Mouse (Mus musculus) MN1 (cell line): ENCODE measurements around the gene Megf11.

Source experiments
- DNase-seq: peaks from one replicate; pipeline ENCODE4 v3.0.0-alpha.2; 2016; ENCODE audit warnings: low spot score

Megf11 gene

DNA sequence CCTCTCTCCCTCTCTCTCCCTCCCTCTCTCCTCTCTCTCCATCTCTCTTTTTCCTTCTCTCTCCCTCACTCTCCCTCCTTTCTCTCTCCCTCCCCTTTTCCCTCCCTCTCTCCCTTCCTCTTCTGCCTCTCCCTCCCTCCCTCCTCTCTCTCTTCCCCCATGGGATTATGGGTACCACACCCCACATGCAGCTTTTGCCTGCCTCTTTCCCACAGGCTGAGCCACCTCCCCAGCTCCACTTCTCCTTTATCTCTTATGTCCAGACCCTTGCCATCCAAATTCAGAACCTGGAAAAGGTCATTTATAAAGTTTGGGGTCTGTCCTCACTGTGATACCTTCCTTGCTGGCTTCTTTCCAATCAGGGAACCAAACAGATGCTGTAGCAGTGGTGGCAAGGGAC, 180.5 kb downstream of the Megf11 start:
- no peak for DNase-seq

DNA sequence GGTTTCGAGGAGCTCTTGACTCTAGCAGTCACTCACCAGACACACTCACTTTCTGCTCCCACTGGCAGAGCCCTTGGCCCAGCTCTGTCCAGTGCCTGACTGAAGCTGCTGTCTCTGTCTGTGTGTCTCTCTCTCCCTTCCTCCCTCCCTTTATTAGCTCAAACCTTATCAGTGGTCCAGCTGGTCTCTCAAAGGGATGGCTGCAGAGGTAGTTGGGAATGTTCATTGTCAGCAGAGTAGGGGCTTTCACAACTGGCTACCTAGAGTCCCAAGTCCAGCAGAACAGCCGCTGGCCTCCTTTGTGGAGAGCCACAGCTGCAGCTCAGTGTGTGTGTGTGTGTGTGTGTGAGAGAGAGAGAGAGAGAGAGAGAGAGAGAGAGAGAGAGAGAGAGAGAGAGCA, 180.9 kb downstream of the Megf11 start:
- DNase-seq, result no peak

DNA sequence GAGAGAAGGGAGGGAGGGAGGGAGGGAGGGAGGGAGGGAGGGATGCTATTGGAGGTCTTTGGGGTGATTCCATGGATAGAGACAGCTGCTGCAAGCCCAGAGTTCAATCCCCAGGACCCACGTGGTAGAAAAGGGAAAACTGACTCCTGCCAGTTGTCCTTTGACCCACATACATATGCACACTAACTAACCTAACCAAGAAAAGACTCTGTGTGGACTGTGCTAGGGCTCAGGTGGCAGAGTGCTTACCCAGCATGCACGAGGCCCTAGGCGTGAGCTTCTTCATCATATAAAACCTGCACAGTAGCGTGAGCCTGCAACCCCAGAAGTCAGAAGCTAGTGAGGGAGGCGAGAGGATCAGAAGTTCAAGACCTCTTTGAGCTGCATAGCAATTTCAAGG, 182.1 kb downstream of the Megf11 start:
- no peak for DNase-seq

DNA sequence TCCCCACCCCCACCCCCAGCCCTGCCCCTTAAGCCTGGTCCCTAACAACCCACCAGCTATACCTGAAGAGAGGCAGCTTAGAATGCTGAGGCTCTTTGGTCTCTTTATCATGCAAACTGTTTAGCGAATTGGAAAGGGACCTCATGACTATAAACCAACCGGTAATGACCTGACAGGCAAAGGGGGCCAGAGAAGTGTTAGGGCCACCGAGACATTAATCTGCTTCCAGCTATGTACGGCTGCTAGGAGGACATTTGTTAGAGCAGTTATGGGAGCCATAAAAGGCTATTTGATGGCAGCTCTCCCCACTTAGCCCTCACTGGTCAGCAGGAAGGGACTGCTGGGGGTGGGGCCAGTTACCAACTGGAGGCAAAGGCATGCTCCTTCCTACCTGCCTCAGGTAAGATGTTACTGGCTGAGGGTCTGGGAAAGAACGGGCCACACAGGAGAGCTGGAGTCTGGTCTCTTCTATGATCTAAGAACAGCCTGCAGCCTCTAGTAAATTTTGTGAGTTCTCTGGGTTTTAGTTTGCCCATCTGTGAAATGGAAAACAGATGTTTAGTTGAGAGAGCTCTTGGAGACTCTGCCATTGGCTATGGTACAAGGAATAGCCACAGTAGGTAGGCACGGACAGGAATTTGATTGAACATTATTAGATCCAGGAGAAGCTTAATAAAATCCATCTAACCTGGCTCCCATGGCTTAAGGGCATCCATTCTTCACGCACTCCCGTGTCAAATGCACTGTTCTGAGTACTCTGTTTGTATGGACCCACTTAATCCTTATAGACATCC, 183.2 kb downstream of the Megf11 start:
- no peak for DNase-seq

DNA sequence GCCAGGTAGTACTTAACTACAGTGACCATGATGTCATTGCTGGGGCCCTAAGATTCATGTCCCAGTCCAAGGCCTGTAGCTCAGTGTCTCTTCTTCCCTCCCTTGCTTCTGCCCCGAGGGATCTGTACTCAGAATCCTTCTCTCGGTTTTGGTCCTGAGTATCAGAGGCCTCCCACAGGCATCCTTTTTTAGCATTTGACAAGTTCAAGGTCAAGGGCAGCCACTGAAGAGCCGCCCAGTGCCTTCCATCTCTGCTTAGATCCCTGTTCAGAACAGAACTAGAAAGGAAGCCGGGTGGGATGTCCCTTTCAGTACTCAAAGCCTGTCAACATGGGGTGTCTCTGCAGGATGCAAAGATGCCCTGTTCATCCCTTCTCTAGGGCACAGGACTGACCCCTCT, 185.0 kb downstream of the Megf11 start:
- no peak for DNase-seq

DNA sequence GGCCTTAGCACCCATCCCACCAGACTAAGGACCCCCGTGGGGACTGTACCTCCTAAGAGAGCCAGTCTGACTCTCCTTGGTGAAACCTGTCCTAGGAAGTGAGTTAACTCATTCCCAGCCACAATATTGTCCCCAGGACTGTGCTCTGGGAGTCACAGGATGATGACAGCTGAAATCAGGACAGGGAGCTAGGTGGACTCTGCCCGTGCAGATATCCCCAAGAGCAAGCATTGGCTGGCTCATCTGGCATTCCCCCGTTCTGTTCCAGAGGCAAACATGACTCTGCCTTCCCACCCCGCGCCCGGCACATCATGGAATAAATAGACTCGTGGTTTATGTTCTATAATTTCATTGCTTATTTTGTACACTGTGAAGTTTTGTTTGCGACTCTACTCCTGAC, 185.7 kb downstream of the Megf11 start:
- DNase-seq, result no peak

DNA sequence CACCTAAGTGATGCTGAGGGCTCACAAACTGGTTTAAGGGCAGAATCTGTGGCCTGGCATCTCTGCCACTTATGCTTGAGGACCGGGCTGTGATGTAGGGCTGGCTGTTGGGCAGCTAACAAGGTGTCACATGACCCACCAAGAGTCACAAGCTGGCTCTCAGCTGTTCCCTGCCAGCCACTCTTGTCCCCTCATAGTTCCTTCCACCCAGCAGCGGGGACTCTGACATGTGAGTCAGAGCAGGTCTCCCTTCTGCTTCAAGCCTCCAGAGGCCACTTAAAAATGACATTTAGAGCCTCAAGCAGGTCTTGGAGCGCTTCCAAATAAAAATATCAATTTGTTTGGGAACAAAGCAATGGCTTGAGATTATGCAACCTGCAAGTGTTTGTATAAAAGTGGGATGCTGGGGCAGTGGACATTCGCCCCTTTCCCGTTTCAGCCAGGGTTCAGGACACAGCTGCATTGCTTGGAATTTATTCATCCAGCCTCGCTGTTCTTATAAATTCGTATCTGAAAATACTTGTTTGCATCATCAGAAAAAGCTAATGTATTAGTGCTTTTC, 187.3 kb downstream of the Megf11 start:
- peak; percentile 67 for DNase-seq

DNA sequence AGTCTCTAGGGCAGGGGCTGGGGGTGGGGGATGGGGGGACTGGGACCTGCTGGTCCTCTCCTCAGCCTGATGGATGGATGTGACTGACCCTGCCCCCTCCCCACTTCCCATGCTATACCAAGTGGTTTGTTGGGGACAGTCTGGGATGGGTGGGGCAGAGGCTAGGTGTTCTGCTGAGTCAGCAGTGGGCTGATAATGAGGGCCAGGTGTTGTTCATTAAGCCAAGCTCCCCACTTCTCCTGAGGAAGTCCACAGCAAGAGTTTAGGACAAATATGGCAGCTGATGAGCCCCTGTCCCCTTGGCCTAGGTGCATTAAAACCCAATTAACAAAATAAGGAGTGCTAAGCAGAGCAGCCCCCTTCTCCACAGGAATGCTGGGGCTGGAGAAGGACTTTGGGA, 190.2 kb downstream of the Megf11 start:
- no peak for DNase-seq

DNA sequence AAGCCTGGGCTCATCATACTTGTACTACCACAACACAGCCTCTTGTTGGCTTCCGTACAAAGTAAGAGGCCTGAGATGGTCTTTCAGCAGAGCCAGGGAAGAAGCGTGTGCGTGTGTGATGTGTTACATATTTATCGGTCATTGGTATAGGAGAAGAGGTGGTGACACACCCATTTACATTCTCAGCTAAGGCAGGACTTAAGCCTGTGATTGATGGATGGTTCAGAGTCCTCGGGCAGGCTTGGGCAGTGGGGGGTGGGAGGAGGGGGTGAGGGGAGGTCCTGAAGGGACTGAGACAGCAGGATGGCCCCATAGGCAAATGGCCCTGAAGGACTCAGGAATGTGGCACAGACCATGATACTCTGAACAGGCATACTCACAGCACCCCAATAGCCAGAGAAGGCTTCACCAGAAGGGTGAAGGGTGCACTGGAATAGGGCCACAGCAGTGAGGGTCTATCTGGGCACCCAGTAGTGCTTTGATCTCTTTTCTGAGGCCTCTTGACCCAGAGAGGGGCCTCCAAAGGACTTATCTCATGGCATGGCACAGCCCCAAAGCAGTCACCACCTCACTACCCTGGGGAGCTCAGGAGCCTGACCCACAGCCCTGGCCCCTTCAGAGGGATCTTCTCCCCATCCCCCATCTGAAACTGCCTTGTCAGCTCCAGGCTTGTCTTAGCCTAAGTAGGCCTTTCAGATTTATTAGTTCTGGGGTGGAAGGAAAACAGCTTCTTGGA, 190.9 kb downstream of the Megf11 start:
- DNase-seq, result no peak

DNA sequence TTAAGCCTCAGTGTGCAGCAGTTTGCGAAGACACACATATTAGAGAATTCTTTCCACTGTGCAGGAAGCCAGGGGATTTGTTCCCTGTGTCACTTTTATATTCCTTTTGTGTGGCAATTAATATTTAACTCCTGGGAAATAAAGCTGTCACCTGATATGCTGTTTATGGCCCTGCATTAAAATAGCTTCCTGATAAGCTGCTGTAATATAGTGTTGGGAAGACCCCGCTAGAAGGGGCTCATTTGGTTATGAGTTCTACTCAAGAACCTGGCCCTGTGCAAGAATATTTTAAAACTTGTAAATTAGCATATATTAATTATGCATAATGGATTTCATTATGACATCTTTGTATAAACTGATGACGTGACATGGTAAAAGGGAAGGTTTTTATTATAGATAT, 191.7 kb downstream of the Megf11 start:
- DNase-seq, result no peak

DNA sequence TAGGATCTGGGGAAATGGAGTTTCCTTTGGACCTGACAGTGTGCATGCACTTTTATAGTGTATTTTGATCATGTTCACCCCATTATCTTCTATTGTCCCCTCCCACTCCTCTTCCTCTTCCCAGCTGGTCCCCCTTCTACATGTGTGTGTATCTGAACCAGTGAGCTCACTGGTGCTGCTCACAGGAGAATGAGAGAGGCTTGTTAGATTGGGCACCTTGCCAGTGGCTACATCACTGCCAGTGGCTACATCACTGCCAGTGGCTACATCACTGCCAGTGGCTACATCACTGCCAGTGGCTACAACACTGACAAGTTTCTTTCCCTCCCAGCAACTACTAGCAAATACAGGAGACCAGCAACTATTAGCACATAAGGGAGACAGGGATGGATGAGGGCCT, 192.6 kb downstream of the Megf11 start:
- DNase-seq, result peak; percentile 48

DNA sequence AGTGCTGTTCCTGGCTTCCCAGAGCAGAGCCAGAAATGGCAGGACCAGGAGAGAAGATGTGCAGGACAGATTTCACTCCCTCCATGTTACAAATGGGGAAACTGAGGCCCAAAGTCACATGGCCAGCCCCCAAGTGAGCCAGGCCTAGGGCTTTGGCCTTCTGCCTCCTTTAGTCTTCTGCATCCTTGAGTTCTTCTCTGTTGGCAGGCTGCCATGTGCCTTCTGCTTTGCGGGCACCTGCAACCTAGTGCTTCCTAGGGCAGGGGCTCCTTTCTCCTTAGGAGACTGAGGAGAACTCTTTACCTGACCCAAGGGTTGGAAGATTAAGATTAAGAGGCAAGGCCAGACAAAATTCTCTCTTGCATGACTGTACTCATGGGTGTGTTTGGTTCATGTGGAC, 193.9 kb downstream of the Megf11 start:
- DNase-seq, result no peak

DNA sequence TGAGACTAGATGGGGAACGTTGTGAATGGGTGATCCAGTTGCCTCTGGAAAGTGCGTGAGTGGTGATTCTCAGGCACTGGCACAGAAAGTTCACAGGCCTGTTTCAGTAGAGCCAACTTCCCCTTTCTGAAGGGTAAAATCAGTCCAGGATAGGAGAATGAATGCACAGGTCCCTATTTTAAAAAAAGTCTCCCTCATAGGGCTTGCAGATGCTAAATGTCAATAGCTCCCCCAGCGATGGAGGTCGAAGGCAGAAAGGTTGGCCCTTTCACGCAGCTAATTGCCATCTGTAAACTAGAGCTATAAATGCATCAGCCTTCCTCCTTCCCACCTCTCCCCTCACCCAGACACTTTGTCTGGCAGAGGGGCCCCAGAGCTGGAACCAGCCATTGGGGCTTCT, 200.9 kb downstream of the Megf11 start:
- no peak for DNase-seq

DNA sequence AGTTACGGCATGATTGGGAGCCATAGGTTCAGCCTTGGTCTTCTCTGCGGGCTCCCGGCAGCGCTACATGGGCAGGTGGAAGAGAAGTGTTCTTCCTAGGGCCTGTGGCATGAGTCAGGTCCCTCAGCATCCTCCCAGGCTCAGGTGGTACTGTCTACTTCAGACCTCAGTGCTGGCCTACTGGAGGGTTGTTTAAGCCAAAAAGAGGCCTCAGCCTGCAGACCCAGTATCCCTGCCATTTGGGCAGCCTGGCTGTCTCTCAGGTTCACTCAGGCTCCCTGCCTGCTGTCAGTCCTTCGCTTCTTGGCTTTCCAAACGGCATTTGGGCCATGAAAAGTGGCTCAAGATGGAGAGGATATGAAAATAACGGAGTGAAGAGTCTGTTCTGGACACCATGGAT, 202.6 kb downstream of the Megf11 start:
- no peak for DNase-seq

DNA sequence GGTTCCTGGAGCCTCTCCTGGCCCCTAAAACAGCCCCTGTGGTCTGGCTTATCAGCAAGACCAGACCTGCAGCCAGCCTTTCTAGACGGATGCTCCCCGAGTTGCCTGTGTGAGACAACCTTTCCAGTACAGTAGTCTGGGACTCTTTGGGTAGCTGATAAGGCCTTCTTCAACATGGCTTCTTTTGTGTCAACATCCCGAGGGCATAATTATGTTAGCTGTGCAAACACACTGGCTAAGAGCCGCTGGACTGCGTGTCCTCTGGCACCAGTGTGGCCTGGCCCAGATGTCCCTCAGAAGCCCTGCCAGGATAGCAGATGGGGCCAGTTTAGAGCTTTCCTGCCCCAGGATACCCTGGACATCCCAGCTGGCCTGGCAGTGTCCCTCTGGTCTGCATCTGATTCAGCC, 205.2 kb downstream of the Megf11 start:
- DNase-seq, result peak; percentile 89

DNA sequence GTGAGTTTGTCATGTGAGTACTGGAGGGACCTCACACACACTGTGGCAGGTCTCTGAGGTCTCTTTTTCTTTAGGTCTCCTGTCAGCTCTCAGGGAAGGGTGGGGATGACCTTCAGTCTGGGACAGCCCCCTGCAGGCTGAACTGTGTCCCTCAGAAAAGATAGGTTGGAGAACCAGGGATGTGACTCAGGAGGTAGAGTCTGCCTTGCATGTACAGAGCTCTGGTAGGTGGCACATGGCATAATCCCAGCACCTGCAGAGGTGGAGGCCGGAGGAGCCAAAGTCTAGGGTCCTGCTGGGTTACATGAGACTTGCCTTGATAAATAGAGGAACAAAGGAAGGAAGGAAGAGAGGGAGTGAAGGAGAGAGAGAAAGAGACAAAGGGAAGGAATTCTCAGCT, 206.0 kb downstream of the Megf11 start:
- DNase-seq, result no peak

DNA sequence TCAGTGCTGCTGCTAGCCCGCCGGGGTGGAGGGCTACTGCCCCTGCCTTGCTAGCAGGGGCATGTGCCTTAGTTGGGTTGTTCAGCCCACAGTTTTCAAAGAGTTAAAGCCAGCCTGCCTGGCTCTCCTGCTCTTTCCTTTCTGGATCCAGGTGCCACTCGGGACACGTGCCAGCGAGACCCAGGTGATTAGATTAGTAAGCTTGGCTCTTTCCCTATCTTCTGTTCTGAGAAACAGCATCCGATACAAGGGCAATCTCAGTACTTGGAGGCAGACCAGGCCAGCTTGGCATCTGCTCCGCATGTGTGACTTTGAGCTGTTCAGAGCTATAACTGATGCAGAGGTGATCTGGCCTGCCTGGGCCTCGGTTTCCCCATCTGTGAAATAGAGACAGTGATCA, 209.0 kb downstream of the Megf11 start:
- DNase-seq, result no peak

DNA sequence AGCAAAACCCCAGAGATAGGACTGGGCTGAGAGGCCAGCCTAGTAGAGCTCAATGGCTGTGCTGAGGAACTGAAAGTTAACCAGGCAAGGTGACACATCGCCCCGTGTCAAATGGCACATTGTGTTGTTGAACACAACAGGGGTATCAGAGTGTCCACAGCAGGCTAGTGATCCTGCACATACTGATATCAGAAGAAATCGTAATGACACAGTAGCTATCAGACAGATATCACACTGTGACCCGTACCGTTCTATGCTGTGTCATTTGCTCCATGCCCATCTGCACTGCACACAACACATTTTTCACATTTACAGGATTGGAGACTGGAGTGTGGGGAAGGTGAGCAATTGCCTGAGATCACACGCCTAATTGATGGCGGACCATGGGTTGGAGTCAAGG, 213.0 kb downstream of the Megf11 start:
- no peak for DNase-seq

DNA sequence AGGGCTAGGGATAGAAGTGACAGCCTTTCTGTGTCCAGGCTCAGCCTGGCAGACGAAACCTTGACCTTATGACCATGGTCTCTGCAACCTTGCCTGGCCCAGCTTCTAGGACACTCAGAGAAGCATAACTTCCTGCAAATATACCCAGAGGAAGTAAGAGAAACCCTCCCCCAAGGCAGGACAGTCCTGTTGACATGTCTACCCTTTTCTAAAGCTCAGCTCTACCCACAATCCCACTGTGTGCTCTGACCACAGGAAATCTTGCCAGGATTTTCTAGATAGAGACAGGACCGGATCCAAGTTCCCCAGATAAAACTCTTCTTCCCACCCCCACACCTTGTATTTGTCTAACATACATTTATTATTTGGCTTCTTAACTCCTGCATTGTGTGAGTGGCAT, 215.3 kb downstream of the Megf11 start:
- no peak for DNase-seq

DNA sequence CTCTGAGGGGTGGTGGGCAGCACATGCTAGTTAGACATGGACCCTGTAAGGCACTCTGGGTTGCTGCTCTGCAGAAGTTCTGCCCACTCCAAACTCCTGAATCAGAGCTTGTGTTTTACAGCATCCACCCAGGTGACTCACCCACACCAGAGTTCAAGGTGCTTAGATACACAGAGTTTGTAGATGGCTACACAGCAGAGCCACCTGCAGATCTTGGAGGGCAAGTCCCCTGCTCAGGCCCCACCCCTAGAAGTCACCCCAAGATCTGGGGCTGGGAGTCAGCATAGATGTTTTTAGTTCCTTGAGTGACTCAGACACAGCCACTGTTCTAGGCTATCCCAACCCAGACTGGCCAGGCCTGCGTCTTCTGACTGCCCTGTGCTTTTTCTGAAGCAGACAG, 217.5 kb downstream of the Megf11 start:
- no peak for DNase-seq

DNA sequence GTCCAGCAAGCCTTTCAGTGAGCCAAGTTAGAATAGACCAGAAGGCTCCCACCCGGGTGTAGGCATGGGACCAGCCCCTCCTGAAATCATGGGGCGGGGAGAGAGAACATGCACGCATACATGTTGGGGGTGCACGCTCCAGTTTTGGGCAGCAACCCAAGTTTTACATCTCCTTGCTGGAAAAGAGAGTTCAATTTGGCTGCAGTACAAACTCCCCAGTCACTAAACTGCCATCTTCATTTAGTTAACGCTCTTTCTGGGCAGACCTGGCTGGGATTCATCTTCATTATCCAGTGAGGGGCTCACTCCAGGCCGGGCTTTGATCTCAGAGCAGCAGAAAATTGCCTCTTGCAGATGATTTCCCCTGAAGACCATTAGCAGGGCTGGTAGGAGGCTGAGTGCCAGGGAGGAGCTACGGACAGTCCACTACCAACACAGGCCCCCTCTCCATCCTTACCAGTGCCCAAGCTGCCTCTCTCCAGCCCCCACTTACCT, 218.8 kb downstream of the Megf11 start:
- DNase-seq, result peak; percentile 54

DNA sequence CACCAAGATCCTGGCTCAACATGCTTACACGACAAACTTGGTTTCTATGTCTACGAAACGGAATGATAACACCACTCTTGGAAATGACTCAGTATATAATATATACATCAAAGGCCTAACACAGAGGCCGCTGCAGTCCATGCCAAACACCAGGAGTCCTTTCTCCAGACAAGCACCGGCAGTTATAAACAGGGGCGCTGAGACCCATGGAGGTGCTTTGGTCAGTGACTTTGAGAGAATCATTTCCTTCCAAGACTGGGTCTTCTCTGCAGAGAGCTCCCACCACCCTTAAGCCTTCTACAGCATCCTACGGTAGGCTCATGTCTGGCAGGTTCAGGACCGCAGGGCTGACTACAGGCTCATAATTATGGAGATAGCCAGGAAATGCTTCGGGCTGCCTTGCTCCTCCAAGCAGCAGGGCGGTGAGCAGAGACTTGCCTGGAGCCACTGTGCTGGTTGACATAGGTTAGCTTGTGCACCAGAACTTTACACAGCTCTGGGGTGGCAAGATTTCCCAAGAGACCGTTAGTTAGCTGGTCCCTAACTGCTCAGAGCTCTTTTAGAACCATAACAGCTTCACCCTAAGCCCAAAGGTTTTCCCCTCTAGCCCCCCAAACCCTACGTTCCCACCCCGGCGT, 219.8 kb downstream of the Megf11 start:
- DNase-seq, result no peak
